Mouse (Mus musculus): ENCODE results near the gene Cdkn3. TPM values are rescaled to one million over a fixed set of nuclear protein-coding genes. Genes with fewer than 3 reads are reported as not detected.
"Not testable (repeated sequence)": the region's sequence is repeated elsewhere in the genome, so short reads cannot be mapped to it uniquely, and the experiment has no call there.

The Cdkn3 gene
- polyA plus RNA-seq (2012; ENCODE audit: insufficient read depth, low replicate concordance), result 2.2 TPM in 1 of 2 replicates, not detected in the other

GRCm38 (mm10) chr14:46760355-46761029 lies at the start of gene Cdkn3:
Cdkn3 (plus strand) TSS chr14:46760541.
- peaks cover under 1% of the 10 kb centered on the region for H3K27me3 ChIP-seq (replicated peaks)
- TF ChIP-seq FLI1 (IDR thresholded peaks at IDR 0.05; ENCODE audit: low read length) (0 out of 2 replicates have a peak, but pooled peaks have one; percentile 21), GATA1 (IDR thresholded peaks at IDR 0.05; ENCODE audit: borderline replicate concordance, low read length) (no peak)
- peaks cover 23% of the 10 kb centered on the region for H3K36me3 ChIP-seq (replicated peaks; ENCODE audit: low read length)
- H3K4me1 ChIP-seq, result peaks cover 20% of the 10 kb centered on the region
- peak within 1 kb of the TSS; percentile 94 for H3K4me3 ChIP-seq (replicated peaks)
- H3K9me3 ChIP-seq, result peaks cover 22% of the 10 kb centered on the region

DNA sequence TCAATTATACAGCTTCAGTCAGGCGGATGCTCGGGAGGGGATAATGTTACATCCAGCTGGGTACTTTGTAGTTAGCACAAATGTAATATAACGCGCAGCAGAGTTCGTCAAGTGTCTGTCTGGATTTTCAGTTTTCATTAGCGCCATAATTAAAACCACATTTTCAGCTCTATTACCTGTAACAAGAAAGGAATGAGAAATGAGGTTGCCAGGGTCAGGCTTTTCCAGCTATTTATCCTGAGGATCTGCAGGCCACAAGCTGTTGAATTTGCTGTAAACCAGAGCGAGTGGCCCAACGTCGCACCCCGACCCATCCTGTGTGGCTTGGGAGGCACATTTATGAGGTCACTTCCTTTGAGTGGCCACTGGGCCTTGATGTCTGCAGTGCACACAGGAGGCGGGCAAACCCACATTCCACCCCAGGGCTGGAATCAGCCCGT lies 41.8 kb upstream of the Cdkn3 start:
- Histone ChIP-seq H3K27me3 (replicated peaks) (peaks cover 5% of the 10 kb centered on the region), H3K9me3 (no peaks in the 10 kb centered on the region)

GRCm38 (mm10) chr14:46722031-46722430 lies 38.3 kb upstream of the Cdkn3 start:
- 0 out of 2 replicates have a peak, but pooled peaks cover 6% of the 10 kb centered on the region for H3K4me1 ChIP-seq
- H3K27me3 ChIP-seq (replicated peaks), result peaks cover 5% of the 10 kb centered on the region
- no peak overlapping the region for H3K4me3 ChIP-seq (replicated peaks)
- no peaks in the 10 kb centered on the region for H3K36me3 ChIP-seq (replicated peaks; ENCODE audit: low read length)
- H3K9me3 ChIP-seq, result no peaks in the 10 kb centered on the region
- no peak for TF ChIP-seq FLI1 (IDR thresholded peaks at IDR 0.05; ENCODE audit: low read length)
- no peak for TF ChIP-seq GATA1 (IDR thresholded peaks at IDR 0.05; ENCODE audit: borderline replicate concordance, low read length)

More for the DNA sequence above, 41.8 kb upstream of the Cdkn3 start:
- Histone ChIP-seq H3K36me3 (replicated peaks; ENCODE audit: low read length) (no peaks in the 10 kb centered on the region), H3K4me3 (replicated peaks) (no peak overlapping the region), H3K4me1 (0 out of 2 replicates have a peak, but pooled peaks cover 6% of the 10 kb centered on the region)
- TF ChIP-seq GATA1 (IDR thresholded peaks at IDR 0.05; ENCODE audit: borderline replicate concordance, low read length), result no peak
- TF ChIP-seq FLI1 (IDR thresholded peaks at IDR 0.05; ENCODE audit: low read length), result no peak

DNA sequence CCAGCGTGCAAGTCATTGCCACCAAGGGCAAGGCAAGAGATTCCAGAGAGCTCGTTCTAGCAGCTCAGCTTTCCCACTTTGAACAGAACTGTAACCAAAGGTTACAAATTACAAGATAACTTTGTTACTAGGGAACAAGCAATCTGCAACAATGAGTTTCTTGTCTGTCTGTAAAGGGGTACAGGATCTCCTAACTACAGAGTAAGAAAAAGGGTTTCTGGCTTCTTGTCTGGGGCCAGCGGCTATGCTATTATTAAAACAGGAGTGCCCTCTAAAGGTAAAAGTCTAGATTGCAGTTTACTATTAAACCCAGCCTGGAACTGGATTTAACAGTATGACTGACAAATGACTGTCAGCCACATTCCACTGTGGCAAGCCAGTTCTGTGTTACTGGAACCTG lies 36.5 kb upstream of the Cdkn3 start:
- Histone ChIP-seq H3K36me3 (replicated peaks; ENCODE audit: low read length) (no peaks in the 10 kb centered on the region), H3K27me3 (replicated peaks) (peaks cover 3% of the 10 kb centered on the region), H3K4me3 (replicated peaks) (no peak overlapping the region), H3K4me1 (no peaks in the 10 kb centered on the region), H3K9me3 (no peaks in the 10 kb centered on the region)
- TF ChIP-seq FLI1 (IDR thresholded peaks at IDR 0.05; ENCODE audit: low read length), result no peak
- TF ChIP-seq GATA1 (IDR thresholded peaks at IDR 0.05; ENCODE audit: borderline replicate concordance, low read length), result no peak

GRCm38 (mm10) chr14:46724941-46725340 lies 35.4 kb upstream of the Cdkn3 start:
- no peaks in the 10 kb centered on the region for H3K27me3 ChIP-seq (replicated peaks)
- H3K36me3 ChIP-seq (replicated peaks; ENCODE audit: low read length), result no peaks in the 10 kb centered on the region
- TF ChIP-seq FLI1 (IDR thresholded peaks at IDR 0.05; ENCODE audit: low read length) (no peak), GATA1 (IDR thresholded peaks at IDR 0.05; ENCODE audit: borderline replicate concordance, low read length) (no peak)

DNA sequence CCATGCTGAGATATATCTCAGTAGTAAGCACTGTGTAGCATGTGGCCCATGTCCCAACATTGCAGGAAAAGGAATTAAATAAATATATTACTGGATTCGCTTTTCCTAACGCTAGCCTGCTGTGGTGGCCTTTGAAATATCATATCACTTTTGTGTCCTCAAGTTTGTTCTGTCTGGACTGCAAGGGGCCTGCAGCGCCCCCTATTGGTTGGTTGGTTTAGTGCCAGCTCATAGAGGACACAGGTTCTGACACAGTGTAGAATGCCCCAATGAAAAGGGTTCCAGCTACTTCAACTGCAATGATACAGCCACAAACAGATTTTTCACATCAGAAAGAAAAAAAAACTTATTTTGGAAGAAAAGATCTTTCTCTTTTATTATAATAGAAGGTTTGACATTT lies 34.6 kb upstream of the Cdkn3 start:
- Histone ChIP-seq H3K36me3 (replicated peaks; ENCODE audit: low read length) (no peaks in the 10 kb centered on the region), H3K9me3 (no peaks in the 10 kb centered on the region), H3K4me1 (no peaks in the 10 kb centered on the region), H3K27me3 (replicated peaks) (no peaks in the 10 kb centered on the region), H3K4me3 (replicated peaks) (no peak overlapping the region)
- no peak for TF ChIP-seq GATA1 (IDR thresholded peaks at IDR 0.05; ENCODE audit: borderline replicate concordance, low read length)
- TF ChIP-seq FLI1 (IDR thresholded peaks at IDR 0.05; ENCODE audit: low read length), result no peak

More at GRCm38 (mm10) chr14:46724941-46725340, 35.4 kb upstream of the Cdkn3 start:
- Histone ChIP-seq H3K4me1 (no peaks in the 10 kb centered on the region), H3K4me3 (replicated peaks) (no peak overlapping the region), H3K9me3 (no peaks in the 10 kb centered on the region)

DNA sequence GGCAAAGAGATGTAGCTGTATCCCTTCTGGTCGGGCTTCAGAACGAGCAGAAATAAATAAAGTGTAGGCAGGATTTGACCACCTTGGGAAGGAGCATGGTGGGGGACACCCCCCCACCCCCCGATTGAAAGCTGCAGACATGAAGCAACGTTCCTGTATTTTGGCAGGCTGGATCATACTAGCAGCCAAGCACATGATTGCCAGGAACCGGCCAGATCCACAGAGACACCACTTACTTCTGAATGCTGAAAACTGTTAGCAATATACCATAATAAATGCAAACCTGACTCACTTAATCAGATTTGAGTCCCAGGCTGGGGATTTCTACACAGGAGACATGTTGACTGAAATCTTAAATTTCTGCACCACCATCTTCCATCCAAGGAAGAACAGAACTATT lies 26.1 kb upstream of the Cdkn3 start:
- H3K4me1 ChIP-seq, result no peaks in the 10 kb centered on the region
- H3K27me3 ChIP-seq (replicated peaks), result no peaks in the 10 kb centered on the region
- TF ChIP-seq FLI1 (IDR thresholded peaks at IDR 0.05; ENCODE audit: low read length), result no peak
- TF ChIP-seq GATA1 (IDR thresholded peaks at IDR 0.05; ENCODE audit: borderline replicate concordance, low read length), result no peak
- H3K4me3 ChIP-seq (replicated peaks), result no peak overlapping the region
- no peaks in the 10 kb centered on the region for H3K9me3 ChIP-seq
- H3K36me3 ChIP-seq (replicated peaks; ENCODE audit: low read length), result no peaks in the 10 kb centered on the region

DNA sequence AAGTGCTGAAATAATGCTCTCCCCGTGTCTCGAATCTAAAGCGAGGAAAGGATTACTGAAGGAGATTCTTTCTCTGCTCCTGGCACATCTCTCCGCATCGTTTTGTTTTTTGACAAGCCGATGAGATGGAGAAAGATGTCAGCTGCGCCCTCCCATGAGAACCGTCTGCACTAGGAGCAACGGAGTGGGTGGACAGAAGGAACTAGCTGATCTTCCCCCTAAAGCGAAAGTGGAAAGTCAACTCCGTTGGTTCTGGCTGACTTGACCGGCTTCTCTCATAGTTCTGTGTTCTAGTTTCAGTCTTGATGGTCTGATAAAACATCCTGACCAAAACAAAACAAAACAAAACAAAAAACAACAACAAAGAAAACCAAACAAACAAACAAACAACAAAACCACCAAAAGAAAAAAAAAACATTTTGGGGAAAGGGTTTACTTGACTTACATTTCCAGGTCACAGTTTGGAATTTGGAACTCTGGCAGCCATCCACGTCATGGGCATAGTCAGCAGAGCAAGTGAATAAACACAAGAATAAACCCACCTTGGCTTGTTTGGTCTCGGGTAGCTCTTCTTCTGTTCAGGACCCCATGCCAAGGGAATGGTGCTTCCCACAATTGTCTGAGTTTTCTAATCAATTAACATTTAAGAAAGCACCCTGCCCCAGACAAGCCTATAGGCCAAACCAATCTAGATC lies 25.4 kb upstream of the Cdkn3 start:
- H3K4me1 ChIP-seq, result no peaks in the 10 kb centered on the region
- no peaks in the 10 kb centered on the region for H3K27me3 ChIP-seq (replicated peaks)
- no peak for TF ChIP-seq GATA1 (IDR thresholded peaks at IDR 0.05; ENCODE audit: borderline replicate concordance, low read length)
- no peak for TF ChIP-seq FLI1 (IDR thresholded peaks at IDR 0.05; ENCODE audit: low read length)
- peaks cover 3% of the 10 kb centered on the region for H3K9me3 ChIP-seq
- H3K36me3 ChIP-seq (replicated peaks; ENCODE audit: low read length), result no peaks in the 10 kb centered on the region
- H3K4me3 ChIP-seq (replicated peaks), result no peak overlapping the region

- no peaks in the 10 kb centered on the region for H3K27me3 ChIP-seq (replicated peaks)
Observed at GRCm38 (mm10) chr14:46736366-46736765, 24.0 kb upstream of the Cdkn3 start.

DNA sequence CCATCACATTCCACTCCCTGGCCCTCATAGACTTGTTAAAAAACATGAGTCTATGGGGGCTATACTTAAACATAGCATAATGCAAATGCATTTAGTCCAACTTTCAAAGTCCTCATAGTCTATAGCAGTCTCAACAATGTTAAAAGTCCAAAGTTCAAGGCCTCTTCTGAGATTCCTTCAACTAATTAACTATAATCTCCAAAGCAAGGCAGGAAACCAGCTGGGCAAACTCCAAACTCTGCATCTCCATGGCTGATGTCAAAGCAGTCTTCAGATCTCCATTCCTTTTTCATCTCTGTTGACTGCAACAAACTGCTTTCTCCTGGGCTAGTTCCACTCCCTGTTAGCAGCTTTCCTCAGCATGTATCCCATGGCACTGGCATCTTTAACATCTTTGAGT lies 23.0 kb upstream of the Cdkn3 start:
- H3K4me3 ChIP-seq (replicated peaks); H3K27me3 ChIP-seq (replicated peaks); H3K36me3 ChIP-seq (replicated peaks; ENCODE audit: low read length); H3K4me1 ChIP-seq; H3K9me3 ChIP-seq: not testable (repeated sequence)

More at GRCm38 (mm10) chr14:46736366-46736765, 24.0 kb upstream of the Cdkn3 start:
- no peaks in the 10 kb centered on the region for H3K4me1 ChIP-seq
- no peak overlapping the region for H3K4me3 ChIP-seq (replicated peaks)
- H3K9me3 ChIP-seq, result peaks cover 7% of the 10 kb centered on the region
- H3K36me3 ChIP-seq (replicated peaks; ENCODE audit: low read length), result no peaks in the 10 kb centered on the region
- TF ChIP-seq FLI1 (IDR thresholded peaks at IDR 0.05; ENCODE audit: low read length) (no peak), GATA1 (IDR thresholded peaks at IDR 0.05; ENCODE audit: borderline replicate concordance, low read length) (no peak)
